Mouse (Mus musculus): ENCODE data around the gene Comp. TPM values are rescaled to one million over a fixed set of nuclear protein-coding genes. Genes with fewer than 3 reads are reported as not detected.

Comp gene
- polyA plus RNA-seq, 1 experiment from 2014 or later = 0.77 TPM

- H3K27me3 ChIP-seq (replicated peaks; ENCODE audit: control insufficient read depth, insufficient read depth, low read length) = peaks cover 74% of the 10 kb centered on the region
- no peak overlapping the region for H3K27ac ChIP-seq (ENCODE audit: low read depth)
- H3K4me2 ChIP-seq (ENCODE audit: low read length) = no peak overlapping the region
- 7% methylated on average over 37 of the region's 37 CpGs for WGBS
- H3K9ac ChIP-seq (ENCODE audit: low read length) = no peak overlapping the region
- H3K4me3 ChIP-seq (ENCODE audit: low read depth, low read length) = 0 out of 2 replicates have a peak overlapping the region, but pooled peaks have one; percentile 1
- no peaks in the 10 kb centered on the region for H3K36me3 ChIP-seq (ENCODE audit: control insufficient read depth, insufficient read depth, low read length)
- H3K4me1 ChIP-seq (replicated peaks; ENCODE audit: control insufficient read depth, insufficient read depth, low read length) = peaks cover 13% of the 10 kb centered on the region
- ATAC-seq (replicated peaks; ENCODE audit: low FRiP score, low TSS enrichment, low read depth) (no peak), DNase-seq (ENCODE audit: low spot score) (no peak)
- no peaks in the 10 kb centered on the region for H3K9me3 ChIP-seq (ENCODE audit: control insufficient read depth, low read length)
Observed at GRCm38 (mm10) chr8:70376275-70376741, 3.0 kb downstream of the Comp start.

- peaks cover 70% of the 10 kb centered on the region for H3K27me3 ChIP-seq (replicated peaks; ENCODE audit: control insufficient read depth, insufficient read depth, low read length)
- WGBS = 16% methylated on average over 15 of the region's 15 CpGs
- H3K9ac ChIP-seq (ENCODE audit: low read length) = no peak overlapping the region
- H3K4me3 ChIP-seq (ENCODE audit: low read depth, low read length) = no peak overlapping the region
- no peak overlapping the region for H3K27ac ChIP-seq (ENCODE audit: low read depth)
- DNase-seq (ENCODE audit: low spot score) = no peak
- H3K4me2 ChIP-seq (ENCODE audit: low read length) = no peak overlapping the region
- no peak for ATAC-seq (replicated peaks; ENCODE audit: low FRiP score, low TSS enrichment, low read depth)
- H3K4me1 ChIP-seq (replicated peaks; ENCODE audit: control insufficient read depth, insufficient read depth, low read length) = peaks cover 13% of the 10 kb centered on the region
- no peaks in the 10 kb centered on the region for H3K9me3 ChIP-seq (ENCODE audit: control insufficient read depth, low read length)
- no peaks in the 10 kb centered on the region for H3K36me3 ChIP-seq (ENCODE audit: control insufficient read depth, insufficient read depth, low read length)
Observed at GRCm38 (mm10) chr8:70377049-70377448, 3.7 kb downstream of the Comp start.

- Histone ChIP-seq H3K27ac (ENCODE audit: low read depth) (no peak overlapping the region), H3K4me3 (ENCODE audit: low read depth, low read length) (no peak overlapping the region), H3K9me3 (ENCODE audit: control insufficient read depth, low read length) (no peaks in the 10 kb centered on the region), H3K4me1 (replicated peaks; ENCODE audit: control insufficient read depth, insufficient read depth, low read length) (peaks cover 5% of the 10 kb centered on the region), H3K4me2 (ENCODE audit: low read length) (no peak overlapping the region), H3K9ac (ENCODE audit: low read length) (no peak overlapping the region), H3K27me3 (replicated peaks; ENCODE audit: control insufficient read depth, insufficient read depth, low read length) (peaks cover 40% of the 10 kb centered on the region), H3K36me3 (ENCODE audit: control insufficient read depth, insufficient read depth, low read length) (peaks cover 2% of the 10 kb centered on the region; the same call in 1 of the 2 replicates)
- no peak for ATAC-seq (replicated peaks; ENCODE audit: low FRiP score, low TSS enrichment, low read depth)
- no peak for DNase-seq (ENCODE audit: low spot score)
- 79% methylated on average over 12 of the region's 12 CpGs for WGBS
Observed at GRCm38 (mm10) chr8:70380069-70380468, 6.7 kb downstream of the Comp start.

- Histone ChIP-seq H3K9me3 (ENCODE audit: control insufficient read depth, low read length) (no peaks in the 10 kb centered on the region), H3K4me1 (replicated peaks; ENCODE audit: control insufficient read depth, insufficient read depth, low read length) (no peaks in the 10 kb centered on the region), H3K4me3 (ENCODE audit: low read depth, low read length) (no peak overlapping the region), H3K27me3 (replicated peaks; ENCODE audit: control insufficient read depth, insufficient read depth, low read length) (peaks cover 8% of the 10 kb centered on the region), H3K27ac (ENCODE audit: low read depth) (no peak overlapping the region), H3K9ac (ENCODE audit: low read length) (no peak overlapping the region), H3K4me2 (ENCODE audit: low read length) (no peak overlapping the region), H3K36me3 (ENCODE audit: control insufficient read depth, insufficient read depth, low read length) (peaks cover 26% of the 10 kb centered on the region)
- peak; percentile 77 for DNase-seq (ENCODE audit: low spot score)
- ATAC-seq (replicated peaks; ENCODE audit: low FRiP score, low TSS enrichment, low read depth) = peak; percentile 59
- WGBS = 52% methylated on average over 3 of the region's 3 CpGs
Observed at GRCm38 (mm10) chr8:70383287-70383686, 9.9 kb downstream of the Comp start.

DNA sequence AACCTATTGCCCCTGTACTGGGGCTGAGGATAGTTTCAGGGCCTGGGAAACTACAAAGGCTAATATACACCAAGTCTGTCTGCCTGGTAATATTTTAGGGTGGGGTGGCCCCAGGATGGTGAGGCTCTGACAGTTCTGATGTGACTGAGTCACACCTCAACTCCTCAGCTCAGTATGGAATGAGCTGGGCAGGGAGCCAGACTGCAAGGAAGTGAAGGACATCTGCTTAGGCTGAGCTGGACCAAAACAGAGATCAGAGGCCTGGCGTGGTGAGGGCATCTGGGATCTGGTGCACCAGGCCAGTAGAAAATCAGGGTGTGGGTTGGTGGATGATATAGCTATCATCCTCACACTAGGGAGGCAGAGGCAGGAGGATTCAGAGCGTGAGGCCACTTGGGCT, 16.3 kb downstream of the Comp start:
- H3K36me3 ChIP-seq (ENCODE audit: control insufficient read depth, insufficient read depth, low read length) = peaks cover 45% of the 10 kb centered on the region
- 85% methylated on average over 2 of the region's 2 CpGs for WGBS
- no peaks in the 10 kb centered on the region for H3K4me1 ChIP-seq (replicated peaks; ENCODE audit: control insufficient read depth, insufficient read depth, low read length)
- no peak for DNase-seq (ENCODE audit: low spot score)
- H3K4me3 ChIP-seq (ENCODE audit: low read depth, low read length) = no peak overlapping the region
- no peaks in the 10 kb centered on the region for H3K9me3 ChIP-seq (ENCODE audit: control insufficient read depth, low read length)
- ATAC-seq (replicated peaks; ENCODE audit: low FRiP score, low TSS enrichment, low read depth) = no peak
- no peak overlapping the region for H3K4me2 ChIP-seq (ENCODE audit: low read length)
- no peak overlapping the region for H3K9ac ChIP-seq (ENCODE audit: low read length)
- H3K27me3 ChIP-seq (replicated peaks; ENCODE audit: control insufficient read depth, insufficient read depth, low read length) = no peaks in the 10 kb centered on the region
- no peak overlapping the region for H3K27ac ChIP-seq (ENCODE audit: low read depth)

DNA sequence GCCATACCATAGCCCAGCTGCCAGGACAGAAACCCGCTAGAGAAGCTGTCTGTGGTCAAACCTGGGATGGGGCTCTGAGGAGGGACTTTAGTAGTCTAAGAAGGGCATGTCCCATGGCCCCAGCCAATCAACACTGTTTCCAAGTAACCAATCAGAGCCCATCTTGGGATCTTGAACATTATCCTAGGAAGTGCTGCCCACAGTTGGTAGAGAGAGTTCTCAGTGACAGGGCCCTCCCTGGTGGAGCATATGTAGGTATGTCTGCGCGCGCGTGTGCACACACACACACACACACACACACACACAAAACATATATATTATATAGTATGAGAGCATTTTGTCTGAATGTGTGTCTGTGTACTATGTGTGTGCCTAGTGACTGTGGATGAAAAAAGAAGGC, 19.7 kb downstream of the Comp start:
- ATAC-seq (replicated peaks; ENCODE audit: low FRiP score, low TSS enrichment, low read depth) (no peak; the same call in 1 of the 2 replicates), DNase-seq (ENCODE audit: low spot score) (no peak)
- Histone ChIP-seq H3K27ac (ENCODE audit: low read depth) (no peak overlapping the region), H3K4me1 (replicated peaks; ENCODE audit: control insufficient read depth, insufficient read depth, low read length) (no peaks in the 10 kb centered on the region), H3K4me2 (ENCODE audit: low read length) (no peak overlapping the region), H3K9ac (ENCODE audit: low read length) (no peak overlapping the region), H3K36me3 (ENCODE audit: control insufficient read depth, insufficient read depth, low read length) (peaks cover 27% of the 10 kb centered on the region), H3K4me3 (ENCODE audit: low read depth, low read length) (no peak overlapping the region), H3K9me3 (ENCODE audit: control insufficient read depth, low read length) (no peaks in the 10 kb centered on the region), H3K27me3 (replicated peaks; ENCODE audit: control insufficient read depth, insufficient read depth, low read length) (no peaks in the 10 kb centered on the region)
- 84% methylated on average over 5 of the region's 5 CpGs for WGBS

- WGBS = 90% methylated on average over 8 of the region's 8 CpGs
- DNase-seq (ENCODE audit: low spot score) = no peak
- Histone ChIP-seq H3K27ac (ENCODE audit: low read depth) (no peak overlapping the region), H3K4me3 (ENCODE audit: low read depth, low read length) (no peak overlapping the region), H3K9ac (ENCODE audit: low read length) (no peak overlapping the region), H3K4me2 (ENCODE audit: low read length) (no peak overlapping the region), H3K27me3 (replicated peaks; ENCODE audit: control insufficient read depth, insufficient read depth, low read length) (no peaks in the 10 kb centered on the region), H3K36me3 (ENCODE audit: control insufficient read depth, insufficient read depth, low read length) (peaks cover 27% of the 10 kb centered on the region), H3K4me1 (replicated peaks; ENCODE audit: control insufficient read depth, insufficient read depth, low read length) (no peaks in the 10 kb centered on the region), H3K9me3 (ENCODE audit: control insufficient read depth, low read length) (no peaks in the 10 kb centered on the region)
- ATAC-seq (replicated peaks; ENCODE audit: low FRiP score, low TSS enrichment, low read depth) = no peak
Observed at GRCm38 (mm10) chr8:70394269-70394998, 21.1 kb downstream of the Comp start.

DNA sequence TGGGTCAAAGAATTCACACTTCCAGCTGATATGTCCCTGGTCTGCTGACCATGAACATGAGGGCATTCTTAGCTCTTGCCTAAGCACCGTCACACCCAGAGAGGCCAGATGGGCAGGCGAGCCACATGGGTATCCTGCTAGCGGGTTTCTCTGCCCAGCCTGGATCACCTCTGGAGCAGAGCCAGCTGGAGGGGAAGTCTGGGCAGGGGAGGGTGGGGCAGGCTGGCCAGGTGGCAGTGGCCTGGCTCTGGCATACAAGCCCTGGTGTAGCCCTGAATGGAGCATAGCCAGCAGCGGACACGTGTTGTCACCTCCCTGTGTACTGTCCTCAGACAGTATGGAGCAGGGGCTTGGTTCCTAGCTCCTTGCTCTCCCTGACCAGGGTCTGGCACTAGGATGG, 22.3 kb downstream of the Comp start:
- no peak overlapping the region for H3K9ac ChIP-seq (ENCODE audit: low read length)
- no peaks in the 10 kb centered on the region for H3K4me1 ChIP-seq (replicated peaks; ENCODE audit: control insufficient read depth, insufficient read depth, low read length)
- WGBS = 84% methylated on average over 5 of the region's 5 CpGs
- H3K27ac ChIP-seq (ENCODE audit: low read depth) = no peak overlapping the region
- no peaks in the 10 kb centered on the region for H3K27me3 ChIP-seq (replicated peaks; ENCODE audit: control insufficient read depth, insufficient read depth, low read length)
- DNase-seq (ENCODE audit: low spot score) (no peak), ATAC-seq (replicated peaks; ENCODE audit: low FRiP score, low TSS enrichment, low read depth) (no peak)
- no peaks in the 10 kb centered on the region for H3K9me3 ChIP-seq (ENCODE audit: control insufficient read depth, low read length)
- peaks cover 26% of the 10 kb centered on the region for H3K36me3 ChIP-seq (ENCODE audit: control insufficient read depth, insufficient read depth, low read length)
- H3K4me3 ChIP-seq (ENCODE audit: low read depth, low read length) = no peak overlapping the region
- H3K4me2 ChIP-seq (ENCODE audit: low read length) = no peak overlapping the region

DNA sequence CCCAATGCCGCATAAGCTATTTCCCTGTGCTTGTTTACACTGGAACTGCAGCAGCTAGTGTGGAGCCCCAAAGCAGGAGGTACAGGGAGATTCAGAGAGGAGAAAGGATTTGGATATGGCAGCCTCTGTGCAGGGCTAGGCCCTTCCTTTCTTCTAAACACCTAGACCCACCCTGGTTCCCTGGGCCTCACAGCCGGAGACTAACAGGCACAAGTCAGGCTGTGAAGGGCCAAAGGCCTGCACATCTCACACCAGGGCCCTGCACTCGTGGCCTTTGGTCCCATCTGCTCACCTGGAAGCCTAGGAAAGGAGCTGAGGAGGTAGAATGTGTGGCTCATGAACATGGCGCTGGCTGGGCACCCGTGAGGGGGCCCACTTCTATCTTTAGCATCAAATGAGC, 22.8 kb downstream of the Comp start:
- DNase-seq (ENCODE audit: low spot score) = no peak
- H3K27me3 ChIP-seq (replicated peaks; ENCODE audit: control insufficient read depth, insufficient read depth, low read length) = no peaks in the 10 kb centered on the region
- WGBS = 83% methylated on average over 5 of the region's 5 CpGs
- no peak overlapping the region for H3K27ac ChIP-seq (ENCODE audit: low read depth)
- H3K4me1 ChIP-seq (replicated peaks; ENCODE audit: control insufficient read depth, insufficient read depth, low read length) = no peaks in the 10 kb centered on the region
- H3K36me3 ChIP-seq (ENCODE audit: control insufficient read depth, insufficient read depth, low read length) = peaks cover 21% of the 10 kb centered on the region
- H3K9ac ChIP-seq (ENCODE audit: low read length) = no peak overlapping the region
- no peak for ATAC-seq (replicated peaks; ENCODE audit: low FRiP score, low TSS enrichment, low read depth)
- H3K9me3 ChIP-seq (ENCODE audit: control insufficient read depth, low read length) = no peaks in the 10 kb centered on the region
- H3K4me3 ChIP-seq (ENCODE audit: low read depth, low read length) = no peak overlapping the region
- no peak overlapping the region for H3K4me2 ChIP-seq (ENCODE audit: low read length)
